Mouse (Mus musculus) urinary bladder, adult 18-20 months (tissue): ENCODE measurements around the gene Cyth4.
A peak's percentile ranks its signal among the peaks of the same experiment; 100 is the strongest.

ENCODE experiments used
- DNase-seq, 2 experiments: peaks; one replicate each; pipeline ENCODE4 v3.0.0; 2022; ENCODE audit warnings: low spot score in 2 of 2, mixed read lengths in 2 of 2

Gene Cyth4

DNA sequence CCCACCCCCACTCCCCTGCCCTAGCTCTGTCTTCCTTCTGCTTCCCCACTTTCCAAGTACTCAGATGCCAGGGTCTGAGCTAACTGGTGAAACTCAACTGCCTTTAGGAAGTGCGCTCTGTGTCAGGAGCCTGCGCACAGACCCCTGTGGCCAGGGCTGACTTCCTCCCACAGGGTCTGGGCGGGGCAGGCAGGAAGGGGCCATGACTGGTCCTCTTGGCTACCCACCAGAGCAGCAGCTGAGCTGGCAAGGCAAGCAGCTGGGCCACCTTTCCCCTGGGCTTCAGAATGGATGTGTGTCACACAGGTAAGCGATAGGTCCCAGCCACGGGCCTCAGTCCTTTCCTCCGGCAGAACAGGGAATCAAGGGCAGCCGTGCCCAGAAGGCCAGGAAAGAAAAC lies at the start of gene Cyth4:
Gene Cyth4 (plus strand): TSS at position 134 of the 400 bp plus-strand sequence.
- DNase-seq = no peak

DNA sequence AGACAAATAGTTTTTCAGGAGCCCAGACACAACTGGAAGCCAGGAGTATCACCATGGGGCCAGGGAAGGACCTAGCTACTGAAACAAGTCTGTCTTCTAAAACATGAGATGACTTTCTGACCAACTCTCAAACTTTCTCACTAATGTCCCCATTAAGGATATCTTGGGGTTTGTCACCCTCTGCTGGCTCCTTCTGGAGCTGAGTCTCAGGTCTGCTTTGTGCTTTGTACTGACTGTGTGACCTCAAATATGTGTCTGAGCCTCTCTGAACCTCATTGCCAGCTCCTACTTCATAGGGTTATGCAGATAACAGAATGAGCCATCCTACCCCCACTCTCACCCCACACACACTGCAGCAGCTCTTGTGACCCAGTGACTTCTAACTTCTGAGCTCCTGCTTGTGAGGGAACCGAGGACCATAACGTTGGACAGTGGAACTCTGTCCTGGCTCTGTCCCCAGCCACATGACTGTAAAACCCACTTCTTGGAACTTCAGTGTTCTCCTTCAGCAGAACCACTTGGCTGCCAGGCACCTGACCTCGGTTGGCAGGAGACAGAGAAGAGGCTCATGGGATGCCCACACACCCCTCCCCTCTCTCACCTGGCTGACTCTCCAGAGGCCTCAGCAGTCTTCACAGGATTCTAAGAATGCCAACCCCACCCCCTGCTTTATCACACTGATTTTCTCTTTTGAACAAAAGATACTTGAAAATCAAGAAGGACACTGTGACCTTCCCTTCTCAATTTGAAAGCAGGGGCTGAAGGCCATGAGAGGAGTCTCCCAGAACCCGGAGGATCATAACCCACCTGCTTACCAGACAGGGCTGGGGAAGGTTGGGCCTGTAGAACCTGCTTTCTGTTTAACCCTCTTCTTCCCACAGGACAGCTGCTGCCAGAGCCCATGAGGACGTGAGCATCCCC lies 49.2 kb upstream of the Cyth4 start:
- DNase-seq = peak in 1 of 2 experiments; percentile 23

GRCm38 (mm10) chr15:78548336-78548665 lies 48.5 kb upstream of the Cyth4 start:
- DNase-seq = no peak

- no peak for DNase-seq
These were observed 48.1 kb upstream of the Cyth4 start for GRCm38 (mm10) chr15:78548711-78549110.

- DNase-seq = no peak
These were observed 47.6 kb upstream of the Cyth4 start for GRCm38 (mm10) chr15:78549189-78549734.

DNA sequence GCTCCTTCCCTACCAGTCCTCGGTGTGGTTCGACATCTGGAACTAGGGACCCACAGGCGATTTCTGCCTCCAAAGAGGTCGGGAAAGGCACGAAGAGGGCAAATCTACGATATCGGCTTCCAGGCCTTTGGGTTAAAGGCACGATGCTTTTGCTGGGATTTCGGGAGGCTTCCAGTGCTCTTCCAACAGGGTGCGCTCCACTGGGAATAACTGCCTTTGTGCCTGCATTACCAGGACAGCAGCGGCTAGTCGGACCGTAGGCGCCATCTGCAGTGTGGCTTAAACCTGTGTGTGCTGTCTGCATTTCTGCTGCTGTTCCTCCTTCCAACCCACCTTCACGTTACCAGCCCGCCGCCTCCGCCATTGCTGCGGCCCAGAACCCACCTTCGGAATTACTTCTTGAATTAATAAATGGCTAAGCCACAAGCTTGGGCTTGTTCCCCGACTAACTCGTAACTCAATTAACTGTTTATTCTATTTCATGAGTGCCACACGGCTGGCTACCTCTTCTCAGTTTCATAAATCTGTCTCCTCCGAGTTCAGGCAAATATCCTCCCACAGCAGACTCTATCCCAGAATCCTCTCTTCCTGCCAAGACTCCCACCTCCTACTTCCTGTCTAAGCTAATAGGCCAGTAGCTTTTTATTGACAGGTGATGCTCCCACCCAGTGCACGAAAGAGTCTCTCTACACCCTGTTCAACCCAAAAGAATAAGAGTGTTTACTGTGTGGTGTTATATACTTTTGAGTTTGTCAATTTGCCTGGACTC lies 42.1 kb upstream of the Cyth4 start:
- peak in 1 of 2 experiments; percentile 12 for DNase-seq

DNA sequence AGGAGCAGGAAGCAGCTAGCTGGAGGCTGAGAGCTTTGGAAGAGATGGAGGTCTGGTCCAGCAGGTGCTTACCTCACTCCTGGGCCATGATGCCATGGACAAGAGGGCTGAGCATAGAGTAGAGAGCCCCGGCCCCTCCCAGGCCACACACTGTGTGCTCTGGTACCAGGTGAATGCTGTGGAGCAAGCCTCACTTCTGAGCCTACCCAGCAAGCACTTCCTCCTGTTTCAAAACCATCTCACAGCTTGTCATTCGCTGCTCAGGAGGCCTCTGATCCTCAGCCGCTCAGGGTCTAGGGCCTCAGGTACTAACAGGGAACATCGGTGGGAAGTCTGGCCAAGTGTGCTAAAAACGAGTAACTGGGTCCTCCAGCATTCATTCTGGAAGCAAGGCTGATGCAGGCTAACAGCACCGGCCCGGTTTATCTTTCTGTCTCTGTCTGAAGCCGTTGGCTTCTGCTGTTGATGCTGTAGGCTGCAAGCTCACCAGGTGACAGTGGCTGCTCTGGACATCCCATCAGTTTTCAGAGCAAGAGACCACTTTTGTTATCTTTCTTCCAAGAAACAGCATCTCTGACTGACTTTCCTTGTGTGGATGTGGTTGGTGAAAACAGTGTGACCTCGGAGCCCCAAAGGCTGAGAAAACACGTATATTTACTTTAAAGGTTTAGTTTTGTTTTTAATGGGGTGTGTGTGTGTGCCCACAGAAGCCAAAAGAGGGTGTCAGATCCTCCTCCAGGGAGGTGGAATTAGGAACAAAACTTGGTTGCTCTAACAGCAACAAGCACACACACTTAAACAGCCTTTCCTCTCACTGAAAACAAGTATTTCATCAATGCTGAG lies 38.9 kb upstream of the Cyth4 start:
- DNase-seq = no peak

DNA sequence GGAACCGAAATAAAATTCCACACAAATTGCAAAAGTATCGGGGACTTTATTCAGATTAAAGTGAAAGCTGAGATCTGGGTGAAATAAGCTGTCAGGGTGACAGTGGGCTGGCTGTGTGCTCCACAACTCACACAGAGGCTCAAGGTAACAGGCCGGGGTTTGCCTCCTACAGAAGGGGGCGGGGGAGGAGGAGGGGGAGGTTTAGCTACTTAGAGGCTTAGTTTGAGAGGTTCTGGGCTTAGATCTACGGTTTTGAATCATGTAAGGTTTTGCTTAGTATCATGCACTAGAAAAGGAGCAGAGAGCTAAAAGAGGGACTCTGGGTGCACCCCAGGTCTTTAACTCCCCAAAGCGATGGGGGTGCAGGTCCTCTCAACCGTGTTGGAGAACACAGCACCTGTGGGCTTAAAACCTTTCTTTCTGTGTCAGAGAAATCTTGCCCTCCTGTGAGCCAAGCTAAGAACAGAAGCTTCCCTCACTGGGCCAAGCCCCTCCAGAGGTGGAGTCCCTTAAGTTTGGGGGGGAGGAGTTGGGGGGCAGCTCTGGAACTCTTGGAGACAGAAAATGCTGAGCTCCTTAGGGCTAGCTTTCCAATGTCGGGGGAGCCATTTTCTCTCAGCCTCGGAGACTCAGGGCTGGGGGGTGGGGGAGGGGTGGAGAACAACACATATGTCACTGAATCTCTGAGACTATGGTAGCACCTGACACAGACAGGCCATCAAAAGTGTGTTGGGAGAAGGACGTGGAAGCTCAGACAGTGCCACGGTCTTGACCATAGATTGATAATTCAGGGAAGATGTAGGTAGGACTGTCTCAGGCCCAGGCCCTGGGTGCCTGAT lies 37.5 kb upstream of the Cyth4 start:
- no peak for DNase-seq

- DNase-seq = no peak
These were observed 33.5 kb upstream of the Cyth4 start for GRCm38 (mm10) chr15:78563344-78563743.

DNA sequence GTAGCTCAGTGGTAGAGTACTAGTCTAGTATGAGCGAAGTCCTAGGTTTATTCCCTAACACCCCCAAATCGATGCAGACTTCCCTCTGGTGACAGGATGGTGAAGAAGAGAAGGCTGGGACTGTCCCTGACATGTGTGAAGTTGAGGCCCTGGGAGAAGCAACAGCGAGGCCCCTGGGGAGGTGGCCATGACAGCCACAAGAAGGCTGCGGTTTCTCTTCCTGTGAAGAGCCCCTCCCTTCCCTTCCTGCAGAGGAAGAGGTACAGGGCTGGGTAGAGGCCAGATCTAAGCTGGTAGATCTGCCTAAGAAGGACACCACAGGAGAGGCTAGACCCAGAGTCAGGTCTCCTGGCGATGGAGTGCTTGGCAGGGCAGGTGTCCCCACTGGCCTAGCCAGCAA lies 32.9 kb upstream of the Cyth4 start:
- no peak for DNase-seq

DNA sequence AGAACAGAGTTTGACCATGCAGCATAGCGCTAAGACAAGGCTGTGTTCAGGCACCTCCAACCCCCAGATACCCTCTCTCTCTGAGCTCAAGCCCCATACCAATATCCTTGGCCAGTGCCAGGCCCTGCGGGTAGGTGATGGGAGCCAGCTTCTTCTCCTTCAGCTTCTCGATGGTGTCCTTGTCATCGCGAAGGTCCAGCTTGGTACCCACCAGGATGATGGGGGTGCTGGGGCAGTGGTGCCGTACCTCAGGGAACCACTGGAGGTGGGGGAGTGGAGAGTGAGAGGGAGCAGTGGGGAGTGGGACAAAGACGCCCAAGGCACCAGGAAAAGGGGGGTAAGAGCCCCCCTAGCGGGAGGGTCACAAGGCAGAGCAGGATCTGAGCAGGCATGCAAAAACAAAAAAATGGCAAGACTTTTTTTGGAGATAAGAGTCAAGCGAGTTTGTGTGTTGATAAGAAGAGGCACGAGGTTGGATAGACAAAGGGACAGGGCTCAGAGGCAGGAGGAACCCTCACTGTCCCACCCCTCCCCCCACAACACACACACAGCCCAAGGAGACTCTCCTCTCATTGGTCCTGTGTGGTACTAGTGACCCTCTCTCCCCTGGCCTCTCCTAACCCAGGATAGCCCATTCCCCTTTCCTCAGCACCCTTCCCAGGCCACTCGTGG lies 31.9 kb upstream of the Cyth4 start:
- no peak for DNase-seq

- no peak for DNase-seq
These were observed 29.2 kb upstream of the Cyth4 start for GRCm38 (mm10) chr15:78567608-78568120.

DNA sequence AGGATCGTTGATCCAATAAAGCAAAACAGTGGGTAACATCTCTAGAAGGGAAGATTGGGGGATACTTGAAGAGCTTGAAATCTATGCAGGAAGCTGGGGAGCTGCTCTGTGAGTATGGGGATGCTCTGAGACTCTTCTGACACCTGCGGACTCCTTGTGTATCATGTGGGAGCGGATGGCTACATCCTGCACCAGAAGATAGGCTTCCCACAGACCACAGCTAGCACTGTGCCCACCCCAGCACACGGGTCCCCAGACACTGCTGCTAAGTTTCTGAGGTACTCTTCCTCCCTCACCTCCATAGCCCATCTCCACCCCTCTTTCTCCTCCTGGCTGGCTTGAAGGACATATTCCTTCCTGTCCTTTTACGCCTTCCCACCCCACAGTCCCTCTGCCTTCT lies 26.7 kb upstream of the Cyth4 start:
- no peak for DNase-seq

GRCm38 (mm10) chr15:78571554-78572269 lies 25.1 kb upstream of the Cyth4 start:
- DNase-seq = no peak

- no peak for DNase-seq
These were observed 24.6 kb upstream of the Cyth4 start for GRCm38 (mm10) chr15:78572270-78572600.

DNA sequence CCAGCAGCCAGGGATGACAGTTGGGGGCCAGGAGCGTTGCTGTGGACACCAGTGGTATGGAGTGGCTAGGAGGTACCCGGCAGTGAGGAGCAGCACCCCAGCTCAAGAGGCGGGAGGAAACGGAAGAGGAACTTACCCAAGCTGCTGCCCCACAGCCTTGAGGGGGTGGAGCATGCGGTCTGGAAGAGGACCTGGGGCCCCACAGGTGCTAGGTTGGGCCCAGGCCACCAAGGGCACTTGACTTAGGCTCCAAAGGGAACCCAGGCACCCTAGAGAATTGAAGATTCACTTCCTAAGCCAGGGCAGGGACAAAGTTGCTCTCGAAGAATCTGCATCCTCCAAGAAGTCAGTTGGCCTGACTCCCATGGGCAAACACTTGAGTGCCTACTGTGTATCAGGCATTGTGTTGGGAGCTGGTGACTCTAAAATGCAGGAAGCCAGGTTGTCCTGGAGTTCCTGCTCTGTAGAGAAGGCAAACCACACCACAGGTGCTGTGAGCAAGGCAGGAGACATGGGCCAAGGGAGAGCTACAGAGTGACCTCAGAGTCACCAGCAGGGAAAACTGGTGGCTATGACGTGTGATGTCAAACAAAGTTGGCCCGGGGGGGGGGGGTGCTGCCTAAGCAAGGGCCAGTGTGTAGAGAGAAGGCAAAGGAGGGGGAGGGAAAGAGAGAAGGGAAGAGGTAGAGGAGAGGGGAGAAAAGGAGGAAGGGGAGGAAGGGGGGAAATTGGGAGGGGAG lies 24.0 kb upstream of the Cyth4 start, which contains the start of gene Rac2:
Gene Rac2 (minus strand): TSS at position 126 of the 740 bp plus-strand sequence.
- DNase-seq = no peak

- DNase-seq = no peak
These were observed 20.5 kb upstream of the Cyth4 start for GRCm38 (mm10) chr15:78576284-78576810.

- no peak for DNase-seq
These were observed 13.5 kb upstream of the Cyth4 start for GRCm38 (mm10) chr15:78583352-78583751.
